Mouse (Mus musculus) CD8-positive naive resting alpha-beta T cell, adult 57 days (primary cell): ENCODE data around the gene Kbtbd8. TPM values are rescaled to one million over a fixed set of nuclear protein-coding genes. Genes with fewer than 3 reads are reported as not detected.

Experiments used
- total RNA-seq: library from RNA; stranded (reverse); gene quantifications from one replicate; pipeline ENCODE4 v1.2.4, GENCODE M21; 2023

Gene Kbtbd8
- 8.5 TPM for total RNA-seq

GRCm38 (mm10) chr6:95116946-95117345, at the start of gene Kbtbd8:
Kbtbd8 (plus strand) TSS chr6:95117240.

Other genes starting within 250 kb of the Kbtbd8 start
- gene Gm10234, start 204.9 kb downstream of the Kbtbd8 start, total RNA-seq = not detected